In genomic region chr13:6142771-6143170, GRCm38 (mm10) we compare ENCODE assay signal across 28 mouse cellular contexts.
"Had no signal": no experiment of that assay in that cellular context is flagged by ENCODE, and none has a peak within 500 bp of the region (broad histone marks: within the 10 kb centered on the region; RNA-seq: fewer than 3 reads in every experiment).

No protein-coding gene starts in this region.

- H3K9me3 ChIP-seq: embryonic facial prominence, embryonic 10.5 days; embryonic facial prominence, embryonic 12.5 days; embryonic facial prominence, embryonic 13.5 days; embryonic facial prominence, embryonic 15.5 days; forebrain, embryonic 10.5 days; forebrain, embryonic 12.5 days; forebrain, embryonic 13.5 days; forebrain, embryonic 15.5 days had no signal

- H3K36me3 ChIP-seq: embryonic facial prominence, embryonic 10.5 days; embryonic facial prominence, embryonic 12.5 days; embryonic facial prominence, embryonic 13.5 days; embryonic facial prominence, embryonic 15.5 days; forebrain, embryonic 10.5 days; forebrain, embryonic 12.5 days; forebrain, embryonic 15.5 days had no signal

- H3K9ac ChIP-seq: embryonic facial prominence, embryonic 12.5 days; embryonic facial prominence, embryonic 13.5 days; embryonic facial prominence, embryonic 15.5 days; forebrain, embryonic 12.5 days; forebrain, embryonic 13.5 days; forebrain, embryonic 15.5 days; forebrain, postnatal 0 days had no signal

- H3K4me3 ChIP-seq: embryonic facial prominence, embryonic 10.5 days; embryonic facial prominence, embryonic 12.5 days; embryonic facial prominence, embryonic 13.5 days; embryonic facial prominence, embryonic 15.5 days; erythroblast, embryonic 14.5 days; forebrain, embryonic 10.5 days; forebrain, embryonic 12.5 days; forebrain, embryonic 13.5 days; forebrain, embryonic 15.5 days; gastrocnemius, adult 2 months; heart, adult 2 months had no signal

- ATAC-seq: forebrain, embryonic 13.5 days; forebrain, embryonic 14.5 days; forebrain, embryonic 15.5 days; forebrain, embryonic 16.5 days; forebrain, postnatal 0 days had no signal

- H3K4me1 ChIP-seq: embryonic facial prominence, embryonic 10.5 days; embryonic facial prominence, embryonic 12.5 days; embryonic facial prominence, embryonic 13.5 days; embryonic facial prominence, embryonic 15.5 days; forebrain, embryonic 12.5 days; forebrain, embryonic 13.5 days; forebrain, embryonic 15.5 days had no signal

- H3K27me3 ChIP-seq: embryonic facial prominence, embryonic 12.5 days; embryonic facial prominence, embryonic 13.5 days; embryonic facial prominence, embryonic 15.5 days; forebrain, embryonic 12.5 days; forebrain, embryonic 13.5 days; forebrain, embryonic 15.5 days had no signal

- H3K27ac ChIP-seq: embryonic facial prominence, embryonic 10.5 days; embryonic facial prominence, embryonic 12.5 days; embryonic facial prominence, embryonic 13.5 days; embryonic facial prominence, embryonic 15.5 days; forebrain, embryonic 10.5 days; forebrain, embryonic 12.5 days; forebrain, embryonic 13.5 days; forebrain, embryonic 15.5 days; gastrocnemius, adult 2 months; heart, adult 2 months had no signal

- H3K4me2 ChIP-seq: embryonic facial prominence, embryonic 12.5 days; embryonic facial prominence, embryonic 13.5 days; embryonic facial prominence, embryonic 15.5 days; forebrain, embryonic 12.5 days; forebrain, embryonic 13.5 days; forebrain, embryonic 15.5 days had no signal

- DNase-seq: cerebellum, adult 8-10 months; cerebellum, adult 9-10 months; cerebellum, adult 9-11 months; cerebellum, postnatal 10 days; cerebellum, postnatal 14 days; cerebellum, postnatal 25 days; cerebellum, postnatal 36 days; embryo, embryonic 11 days; forebrain, postnatal 0 days; gastrocnemius, adult 2 months; gastrocnemius, postnatal 10 days; gastrocnemius, postnatal 14 days; gastrocnemius, postnatal 25 days; gastrocnemius, postnatal 36 days; heart, adult 11 months; heart, adult 18-20 months; heart, adult 2 months had no signal
